Mouse (Mus musculus) erythroblast, embryonic 14.5 days (primary cell): ENCODE results near the gene Aco2.

Experiments used
- GATA1 ChIP-seq: IDR thresholded peaks from 2 replicates; pipeline ENCODE4 v1.6.1; 2012; ENCODE audit warnings: low read length, inconsistent platforms, mixed read lengths
- TAL1 ChIP-seq: IDR thresholded peaks from 3 replicates; pipeline ENCODE4 v1.6.1; 2012; ENCODE audit warnings: low read length, inconsistent platforms, mixed read lengths

- no peak for TF ChIP-seq TAL1
- TF ChIP-seq GATA1, result no peak
Observed at GRCm38 (mm10) chr15:81871604-81872261, 376 bp upstream of the Aco2 start, which contains the start of gene Phf5a.
